Mouse (Mus musculus): ENCODE measurements around the gene Obsl1.

Gene Obsl1

GRCm38 (mm10) chr1:75505956-75506831 lies at the start of gene Obsl1:
Gene Obsl1, minus strand, starts transcription at chr1:75506452.
- no peak for DNase-seq (ENCODE audit: low read depth)

GRCm38 (mm10) chr1:75555680-75556079 lies 49.4 kb upstream of the Obsl1 start:
- DNase-seq (ENCODE audit: low read depth) = no peak

GRCm38 (mm10) chr1:75550586-75550985 lies 44.3 kb upstream of the Obsl1 start:
- no peak for DNase-seq (ENCODE audit: low read depth)

- DNase-seq (ENCODE audit: low read depth) = no peak
These were observed 43.3 kb upstream of the Obsl1 start for GRCm38 (mm10) chr1:75549289-75550279.

DNA sequence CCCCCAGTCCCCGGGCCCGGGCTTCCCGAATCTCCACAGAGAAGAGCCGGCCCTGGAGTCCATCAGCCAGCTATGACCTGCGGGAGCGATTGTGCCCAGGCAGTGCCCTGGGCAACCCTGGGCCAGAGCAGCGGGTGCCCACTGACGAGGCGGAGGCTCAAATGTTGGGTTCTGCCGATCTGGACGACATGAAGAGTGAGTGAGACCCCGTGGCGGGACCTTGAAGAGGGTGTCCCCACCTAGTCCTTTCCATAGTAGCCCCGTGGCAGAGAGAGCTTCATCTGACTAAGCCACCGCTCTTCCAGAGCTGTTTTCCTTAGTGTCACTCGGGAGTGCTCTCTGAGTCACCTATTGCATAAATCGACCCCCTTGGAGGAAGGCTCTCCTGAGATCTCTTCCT lies 42.6 kb upstream of the Obsl1 start:
- no peak for DNase-seq (ENCODE audit: low read depth)

GRCm38 (mm10) chr1:75548083-75548482 lies 41.8 kb upstream of the Obsl1 start:
- DNase-seq (ENCODE audit: low read depth) = no peak

DNA sequence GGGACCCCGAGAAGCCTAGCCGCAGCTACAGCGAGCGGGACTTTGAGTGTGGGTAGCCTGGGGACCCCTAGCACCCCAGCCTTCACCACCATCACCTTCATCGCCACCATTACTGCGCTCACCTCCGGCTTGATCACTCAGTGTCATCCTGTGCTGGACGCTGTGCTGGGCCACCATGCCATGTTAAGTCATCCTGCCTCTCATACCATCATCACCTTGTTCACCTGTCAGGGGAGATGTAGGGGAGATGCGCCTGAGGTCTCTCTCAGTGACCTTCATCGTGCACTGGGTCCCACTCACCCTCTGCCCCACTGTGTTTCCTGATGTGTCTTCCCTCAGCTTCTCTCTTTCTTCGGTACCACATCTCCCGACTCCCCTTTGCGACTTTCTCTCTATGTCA lies 41.1 kb upstream of the Obsl1 start:
- no peak for DNase-seq (ENCODE audit: low read depth)

GRCm38 (mm10) chr1:75545965-75546956 lies 40.0 kb upstream of the Obsl1 start, which contains the start of gene Slc4a3:
Gene Slc4a3, plus strand, starts transcription at chr1:75546266.
- DNase-seq (ENCODE audit: low read depth) = peak; percentile 27

GRCm38 (mm10) chr1:75544351-75544750 lies 38.1 kb upstream of the Obsl1 start:
- no peak for DNase-seq (ENCODE audit: low read depth)

- no peak for DNase-seq (ENCODE audit: low read depth)
These were observed 35.2 kb upstream of the Obsl1 start for GRCm38 (mm10) chr1:75541496-75541895.

DNA sequence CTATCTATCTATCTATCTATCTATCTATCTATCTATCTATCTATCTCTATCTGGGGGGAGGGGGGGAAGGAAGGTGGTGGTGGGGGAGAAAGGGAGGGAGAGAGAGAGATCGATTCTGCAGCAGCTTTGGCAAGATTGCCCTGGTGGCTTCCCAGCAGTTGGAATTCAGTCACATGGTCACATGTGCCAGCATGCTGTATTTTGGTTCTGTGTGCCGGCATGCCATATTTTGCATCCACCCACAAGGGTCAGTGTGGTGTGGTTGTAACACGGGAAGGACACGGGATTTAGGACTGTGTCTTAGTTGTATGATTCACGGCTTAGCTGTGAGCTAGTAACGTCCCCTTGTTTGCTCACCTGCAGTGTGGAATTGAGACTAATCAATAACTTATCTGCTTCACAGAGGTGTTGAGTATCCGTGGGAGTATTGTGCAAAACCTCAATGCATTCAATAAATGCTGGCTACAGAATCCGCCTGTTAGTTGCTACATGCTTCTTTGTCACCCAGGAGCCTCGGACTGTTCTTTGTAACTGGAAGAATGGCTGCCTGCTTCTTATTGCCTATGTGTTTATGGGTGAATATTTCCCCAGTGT lies 32.4 kb upstream of the Obsl1 start:
- DNase-seq (ENCODE audit: low read depth) = no peak

GRCm38 (mm10) chr1:75537587-75537986 lies 31.3 kb upstream of the Obsl1 start:
- DNase-seq (ENCODE audit: low read depth) = no peak

DNA sequence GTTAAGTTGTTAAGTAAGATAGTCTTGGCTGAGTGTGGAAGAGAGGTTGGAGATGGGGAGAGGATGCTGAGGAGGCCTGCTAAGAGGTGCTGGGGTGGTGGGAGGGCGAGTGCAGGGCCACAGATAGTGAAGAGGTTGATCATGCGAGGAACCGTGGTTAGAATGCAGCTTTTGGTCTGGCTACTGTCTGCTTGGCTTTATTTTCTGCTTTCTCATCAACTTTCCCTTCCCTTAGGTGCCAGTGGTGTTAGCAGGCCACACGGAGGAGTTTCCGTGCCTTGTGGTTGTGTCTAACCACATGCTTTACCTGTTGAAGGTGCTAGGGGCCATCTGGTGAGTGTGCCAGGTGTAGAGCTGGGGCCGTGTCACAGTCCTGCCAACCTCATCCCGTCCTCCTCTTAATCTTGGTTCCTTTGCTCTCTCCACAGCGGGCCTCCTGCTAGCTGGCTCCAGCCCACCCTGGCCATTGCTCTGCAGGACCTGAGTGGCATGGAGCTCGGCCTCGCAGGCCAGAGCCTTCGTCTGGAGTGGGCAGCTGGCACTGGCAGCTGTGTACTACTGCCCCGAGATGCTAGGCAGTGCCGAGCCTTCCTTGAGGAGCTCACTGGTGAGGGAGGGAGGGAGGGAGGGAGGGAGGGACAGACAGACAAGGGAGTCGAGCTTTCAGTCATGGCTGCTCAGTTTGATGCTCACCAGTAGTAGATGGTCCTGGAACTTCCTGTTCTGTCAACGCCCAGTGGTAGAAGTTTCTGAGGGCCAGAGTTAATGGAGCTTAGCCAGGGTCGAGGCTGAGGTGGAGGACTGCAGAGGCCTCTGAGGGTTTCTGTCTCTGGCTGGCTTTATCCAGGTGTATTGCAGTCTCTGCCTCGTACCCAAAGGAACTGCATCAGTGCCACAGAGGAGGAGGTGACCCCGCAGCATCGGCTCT lies 27.3 kb upstream of the Obsl1 start:
- DNase-seq (ENCODE audit: low read depth) = no peak

GRCm38 (mm10) chr1:75532280-75533172 lies 26.3 kb upstream of the Obsl1 start:
- no peak for DNase-seq (ENCODE audit: low read depth)

- no peak for DNase-seq (ENCODE audit: low read depth)
These were observed 24.3 kb upstream of the Obsl1 start for GRCm38 (mm10) chr1:75530546-75530945.

DNA sequence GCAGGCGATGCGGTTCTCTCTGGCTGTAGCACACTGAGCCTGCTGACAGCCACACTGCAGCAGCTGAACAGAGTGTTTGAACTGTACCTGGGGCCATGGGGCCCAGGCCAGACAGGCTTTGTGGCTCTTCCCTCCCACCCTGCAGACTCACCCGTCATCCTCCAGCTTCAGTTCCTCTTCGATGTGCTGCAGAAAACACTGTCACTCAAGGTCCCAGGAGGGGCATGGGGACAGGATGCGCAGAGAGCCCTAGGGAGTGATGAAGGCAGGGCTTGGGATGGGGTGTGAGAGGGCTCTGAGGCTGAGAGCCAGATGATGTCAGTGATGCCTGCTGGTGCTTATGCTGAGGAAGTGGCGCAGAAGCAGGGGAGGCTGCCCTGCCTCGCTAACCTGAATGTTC lies 18.4 kb upstream of the Obsl1 start:
- no peak for DNase-seq (ENCODE audit: low read depth)

DNA sequence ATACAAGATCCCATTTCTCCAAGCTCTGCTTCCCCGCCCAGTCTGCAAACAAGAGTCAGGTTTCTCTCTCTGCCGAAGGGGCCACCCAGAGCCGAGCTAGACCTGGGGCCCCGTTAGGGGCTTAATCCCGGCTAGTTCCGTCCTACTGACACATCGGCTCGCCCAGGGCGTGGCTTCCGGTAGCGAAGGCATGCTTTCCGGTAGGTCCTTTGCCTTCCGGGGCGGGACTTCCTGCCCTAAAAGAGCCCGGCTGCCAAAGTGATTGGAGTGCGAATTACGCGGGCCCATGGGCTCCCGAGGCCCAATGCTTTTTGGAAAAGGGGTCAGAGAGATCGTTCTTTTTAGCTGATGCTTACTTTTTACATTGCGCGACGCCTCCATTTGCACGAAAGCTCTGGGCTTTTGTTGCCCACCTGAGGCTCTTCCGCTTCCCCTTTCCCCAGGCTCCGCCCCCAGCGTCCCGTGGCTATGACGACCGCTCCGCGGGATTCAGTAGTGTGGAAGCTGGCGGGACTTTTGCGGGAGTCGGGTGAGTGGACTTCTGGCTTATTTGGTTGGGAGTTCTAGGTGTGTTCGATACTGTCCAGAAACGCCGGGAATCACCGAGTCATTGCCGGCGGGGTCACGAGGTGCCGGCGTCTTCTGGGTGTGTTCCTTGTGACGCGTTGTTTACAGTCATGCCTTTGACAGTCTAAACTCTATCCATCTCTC lies 15.2 kb upstream of the Obsl1 start, which contains the start of gene Stk11ip:
Gene Stk11ip, plus strand, starts transcription at position 209 of the 711 bp plus-strand sequence.
- DNase-seq (ENCODE audit: low read depth) = peak; percentile 83

- no peak for DNase-seq (ENCODE audit: low read depth)
These were observed 13.3 kb upstream of the Obsl1 start for GRCm38 (mm10) chr1:75519576-75519975.

Measured in fibroblast of lung, adult 2 months (primary cell).